23 mouse cellular contexts compared by ENCODE assay signal in the genomic region with DNA sequence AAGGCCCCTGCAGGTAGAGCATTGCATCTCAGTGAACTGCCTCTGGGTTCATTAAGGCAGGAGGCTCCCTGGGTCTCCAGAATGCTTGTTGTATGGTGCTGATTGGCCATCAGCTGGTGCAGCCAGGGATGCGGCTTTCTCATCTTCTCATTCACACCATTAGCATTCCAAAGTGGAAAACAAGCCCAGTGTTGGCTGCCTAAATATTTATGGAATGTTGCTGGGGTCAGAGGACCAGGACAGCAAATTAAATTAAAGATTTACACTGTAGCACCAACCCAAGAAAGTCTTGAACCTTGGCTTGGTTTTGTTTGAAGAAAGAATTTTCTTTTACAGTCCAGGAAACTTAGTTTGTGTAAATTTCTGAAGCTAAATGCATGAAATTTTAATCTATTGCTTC.
"Had no signal": no experiment of that assay in that cellular context is flagged by ENCODE, and none has a peak within 500 bp of the region (broad histone marks: within the 10 kb centered on the region; RNA-seq: fewer than 3 reads in every experiment).

No protein-coding gene starts in this region.

- ATAC-seq: intestine, embryonic 15.5 days; liver, embryonic 12.5 days; midbrain, embryonic 13.5 days; midbrain, embryonic 16.5 days had no signal

- H3K4me2 ChIP-seq: intestine, embryonic 15.5 days; limb, embryonic 13.5 days; liver, embryonic 12.5 days; liver, embryonic 15.5 days; lung, embryonic 15.5 days; midbrain, embryonic 13.5 days; neural tube, embryonic 13.5 days; stomach, embryonic 15.5 days had no signal

- H3K4me3 ChIP-seq: intestine, embryonic 15.5 days; layer of hippocampus, adult 2 months; limb, embryonic 10.5 days; limb, embryonic 13.5 days; liver, embryonic 12.5 days; liver, embryonic 15.5 days; lung, embryonic 15.5 days; megakaryocyte, embryonic 14.5 days; midbrain, embryonic 10.5 days; midbrain, embryonic 13.5 days; myocyte; neural tube, embryonic 13.5 days; stomach, embryonic 15.5 days had no signal

- H3K27me3 ChIP-seq: intestine, embryonic 15.5 days; limb, embryonic 13.5 days; liver, embryonic 12.5 days; liver, embryonic 15.5 days; lung, embryonic 15.5 days; megakaryocyte, embryonic 14.5 days; midbrain, embryonic 13.5 days; neural tube, embryonic 13.5 days; stomach, embryonic 15.5 days had no signal

- H3K4me1 ChIP-seq: intestine, embryonic 15.5 days; limb, embryonic 10.5 days; limb, embryonic 13.5 days; liver, embryonic 12.5 days; liver, embryonic 15.5 days; lung, embryonic 15.5 days; megakaryocyte, embryonic 14.5 days; stomach, embryonic 15.5 days had no signal

- H3K9ac ChIP-seq: intestine, embryonic 15.5 days; limb, embryonic 13.5 days; liver, embryonic 12.5 days; liver, embryonic 15.5 days; lung, embryonic 15.5 days; midbrain, embryonic 13.5 days; neural tube, embryonic 13.5 days; stomach, embryonic 15.5 days had no signal

- H3K36me3 ChIP-seq: intestine, embryonic 15.5 days; limb, embryonic 10.5 days; limb, embryonic 13.5 days; liver, embryonic 12.5 days; liver, embryonic 15.5 days; lung, embryonic 15.5 days; midbrain, embryonic 10.5 days; midbrain, embryonic 13.5 days; neural tube, embryonic 13.5 days; stomach, embryonic 15.5 days had no signal

- H3K9me3 ChIP-seq: intestine, embryonic 15.5 days; limb, embryonic 10.5 days; limb, embryonic 13.5 days; liver, embryonic 12.5 days; liver, embryonic 15.5 days; lung, embryonic 15.5 days; megakaryocyte, embryonic 14.5 days; midbrain, embryonic 10.5 days; midbrain, embryonic 13.5 days; neural tube, embryonic 13.5 days; stomach, embryonic 15.5 days had no signal

- DNase-seq: layer of hippocampus, adult 9-11 months; liver; lung, adult 18-20 months; lung, postnatal 10 days; lung, postnatal 36 days; retina, postnatal 1 day; right cerebral cortex, postnatal 25 days; spleen, adult 18-20 months; thymus, postnatal 25 days had no signal

- H3K27ac ChIP-seq: intestine, embryonic 15.5 days; layer of hippocampus, adult 2 months; limb, embryonic 10.5 days; limb, embryonic 13.5 days; liver, embryonic 12.5 days; liver, embryonic 15.5 days; lung, embryonic 15.5 days; midbrain, embryonic 10.5 days; midbrain, embryonic 13.5 days; neural tube, embryonic 13.5 days; stomach, embryonic 15.5 days had no signal
